Mouse (Mus musculus) B cell, adult 2 months (primary cell): ENCODE measurements around the gene Mphosph9.
A peak's percentile ranks its signal among the peaks of the same experiment; 100 is the strongest.
"Not testable (repeated sequence)": the region's sequence is repeated elsewhere in the genome, so short reads cannot be mapped to it uniquely, and the experiment has no call there.

ENCODE experiments used
- DNase-seq, 2 experiments: peaks; one replicate each; pipeline ENCODE4 v3.0.0; 2022

Gene Mphosph9

GRCm38 (mm10) chr5:124233874-124234661, 93.7 kb downstream of the Mphosph9 start:
- DNase-seq, result no peak

GRCm38 (mm10) chr5:124233144-124233465, 94.7 kb downstream of the Mphosph9 start:
- DNase-seq, result peak; percentile 23 to 30

GRCm38 (mm10) chr5:124232360-124233143, 95.2 kb downstream of the Mphosph9 start:
- DNase-seq, result no peak

DNA sequence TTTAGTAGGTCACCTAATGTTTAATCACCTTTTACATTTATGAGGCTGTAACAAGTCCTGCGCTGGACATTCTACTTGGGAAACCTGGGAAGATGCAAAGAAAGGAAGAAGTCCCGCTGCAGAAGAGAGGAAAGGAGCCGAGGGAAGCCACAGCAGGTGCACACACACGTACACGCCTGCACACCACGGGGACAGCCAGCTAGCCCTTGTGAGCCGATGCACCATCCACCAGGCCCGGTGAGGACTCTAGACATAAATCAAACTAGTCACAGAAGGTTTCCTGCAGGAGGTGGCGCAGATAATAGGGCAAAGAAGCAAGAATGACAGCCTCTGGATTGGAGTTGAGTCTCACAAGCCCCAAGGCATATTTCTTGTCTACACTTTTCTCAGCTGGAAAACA, 97.3 kb downstream of the Mphosph9 start:
- DNase-seq, result no peak

GRCm38 (mm10) chr5:124227193-124227592, 100.6 kb downstream of the Mphosph9 start:
- DNase-seq, result peak in 1 of 2 experiments; percentile 17

- no peak for DNase-seq
Measured at GRCm38 (mm10) chr5:124226494-124226893, 101.3 kb downstream of the Mphosph9 start.

GRCm38 (mm10) chr5:124225891-124226290, 101.9 kb downstream of the Mphosph9 start:
- DNase-seq, result peak; percentile 40 to 44

DNA sequence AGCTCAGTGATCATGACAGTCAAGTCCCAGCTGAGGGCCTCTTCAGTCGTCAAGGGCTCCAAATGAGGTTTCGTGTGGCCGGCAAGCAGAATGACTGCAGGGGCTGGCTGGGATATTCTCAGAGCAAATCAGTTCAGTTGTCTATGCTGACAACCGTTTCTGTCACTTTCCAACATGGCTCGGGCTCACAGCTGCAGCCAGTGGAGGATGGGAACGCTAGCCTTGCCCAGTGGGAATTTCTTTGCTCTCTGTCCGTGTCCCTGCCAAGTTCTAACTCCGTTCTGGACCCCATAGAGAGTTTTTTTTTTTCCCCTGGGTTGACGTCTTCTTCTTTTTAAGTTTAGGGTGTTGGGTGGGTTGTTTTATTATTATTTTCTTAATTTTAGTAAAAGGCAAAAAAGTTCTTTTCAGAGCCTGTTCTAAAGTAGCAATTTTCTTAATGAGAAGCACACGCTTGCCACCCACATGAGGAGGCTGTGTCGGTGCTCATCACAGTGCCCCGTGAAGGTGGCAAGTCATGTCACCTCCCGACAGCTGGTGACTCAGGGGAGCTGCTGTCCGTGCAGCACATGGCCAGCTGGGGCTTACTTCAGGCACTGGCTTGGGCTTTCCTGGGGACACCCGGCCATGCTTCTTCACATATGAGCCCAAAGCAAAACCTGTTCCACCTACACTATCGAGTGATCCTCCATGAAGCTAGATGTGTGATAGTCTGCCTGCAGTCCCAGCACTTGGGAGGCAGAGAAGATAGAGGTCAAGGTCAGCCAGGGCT, 103.3 kb downstream of the Mphosph9 start:
- DNase-seq, result no peak

GRCm38 (mm10) chr5:124223574-124223973, 104.2 kb downstream of the Mphosph9 start:
- no peak for DNase-seq

GRCm38 (mm10) chr5:124222696-124223095, 105.1 kb downstream of the Mphosph9 start:
- DNase-seq, result no peak

DNA sequence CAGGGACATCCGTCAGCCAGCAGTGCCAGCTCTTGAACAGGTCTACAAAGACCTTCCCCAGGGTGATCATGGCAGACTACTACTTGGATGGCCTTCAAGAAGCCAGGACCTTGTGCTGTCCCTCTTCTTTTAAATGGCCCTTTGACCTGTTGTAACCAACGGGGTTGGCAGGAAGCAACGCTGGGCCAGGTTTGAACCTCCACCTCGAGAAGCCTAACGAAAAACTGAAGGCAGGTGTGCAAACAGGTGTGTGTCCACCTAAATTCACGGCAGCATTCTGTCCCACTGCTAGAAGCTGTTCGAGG, 106.1 kb downstream of the Mphosph9 start:
- DNase-seq, result no peak

GRCm38 (mm10) chr5:124221037-124221735, 106.6 kb downstream of the Mphosph9 start:
- no peak for DNase-seq

GRCm38 (mm10) chr5:124220551-124220950, 107.2 kb downstream of the Mphosph9 start:
- no peak for DNase-seq

- peak; percentile 48 to 52 for DNase-seq
Measured at GRCm38 (mm10) chr5:124219431-124219830, 108.3 kb downstream of the Mphosph9 start.

DNA sequence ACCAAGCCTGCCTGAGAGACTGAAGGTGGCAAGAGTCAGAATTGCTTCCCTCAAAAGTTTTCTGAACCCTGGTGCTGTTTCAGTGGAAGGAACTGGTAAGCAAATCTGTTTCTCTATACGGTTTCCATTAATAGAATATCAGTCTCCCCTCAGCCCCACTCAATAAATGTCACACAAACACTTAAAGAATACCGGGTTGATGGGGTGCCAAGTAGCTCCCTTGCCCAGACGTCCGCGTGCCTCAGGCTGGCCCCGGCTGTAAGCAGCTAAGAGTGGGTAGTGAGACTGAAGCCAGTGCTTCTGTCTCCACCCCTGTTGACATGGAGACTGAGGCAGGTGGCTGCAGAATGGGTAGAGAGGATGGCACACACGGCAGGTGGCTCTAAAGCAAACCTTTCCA, 108.8 kb downstream of the Mphosph9 start:
- peak; percentile 27 to 32 for DNase-seq

GRCm38 (mm10) chr5:124217566-124218249, 110.1 kb downstream of the Mphosph9 start:
- DNase-seq, result peak; percentile 21 to 36

- DNase-seq, result not testable (repeated sequence)
Measured at GRCm38 (mm10) chr5:124217092-124217491, 110.7 kb downstream of the Mphosph9 start.

- no peak for DNase-seq
Measured at GRCm38 (mm10) chr5:124216403-124216802, 111.4 kb downstream of the Mphosph9 start.

GRCm38 (mm10) chr5:124215647-124216046, 112.1 kb downstream of the Mphosph9 start:
- no peak for DNase-seq

- peak; percentile 50 to 54 for DNase-seq
Measured at GRCm38 (mm10) chr5:124214516-124215145, 113.1 kb downstream of the Mphosph9 start.

GRCm38 (mm10) chr5:124213588-124214469, 113.9 kb downstream of the Mphosph9 start:
- DNase-seq, result peak; percentile 38 to 39
